Mouse (Mus musculus) megakaryocyte progenitor cell, adult 5-6 weeks (primary cell): ENCODE data around the gene Grap2. TPM values are rescaled to one million over a fixed set of nuclear protein-coding genes. Genes with fewer than 3 reads are reported as not detected.
A peak's percentile ranks its signal among the peaks of the same experiment; 100 is the strongest.
"Not testable (repeated sequence)": the region's sequence is repeated elsewhere in the genome, so short reads cannot be mapped to it uniquely, and the experiment has no call there.

Experiments
- ATAC-seq: replicated peaks from 2 replicates; pipeline ENCODE4 v1.8.0; 2016; ENCODE audit warnings: mild to moderate bottlenecking, moderate TSS enrichment, inconsistent platforms; ENCODE audit not compliant: poor library complexity
- total RNA-seq, 2 experiments: library from RNA; stranded (forward) in 1 of 2; stranded (reverse) in 1 of 2; fragments of 157-497, 149-512 nt in 1 of 2; fragments of 200-1000 nt in 1 of 2; gene quantifications; 2 replicates each; pipeline versions ENCODE4 v1.2.3 to v1.2.4; 2015 to 2017

Gene Grap2
- total RNA-seq, 2 experiments from 2014 or later = 0.05 to 1.5 TPM

GRCm38 (mm10) chr15:80565106-80565665 is 7.2 kb upstream of the Grap2 start, which contains the start of gene Enthd1:
Gene Enthd1 (minus strand): TSS chr15:80565156.
- ATAC-seq = 0 out of 2 replicates have a peak, but pooled peaks have one; percentile 4

DNA sequence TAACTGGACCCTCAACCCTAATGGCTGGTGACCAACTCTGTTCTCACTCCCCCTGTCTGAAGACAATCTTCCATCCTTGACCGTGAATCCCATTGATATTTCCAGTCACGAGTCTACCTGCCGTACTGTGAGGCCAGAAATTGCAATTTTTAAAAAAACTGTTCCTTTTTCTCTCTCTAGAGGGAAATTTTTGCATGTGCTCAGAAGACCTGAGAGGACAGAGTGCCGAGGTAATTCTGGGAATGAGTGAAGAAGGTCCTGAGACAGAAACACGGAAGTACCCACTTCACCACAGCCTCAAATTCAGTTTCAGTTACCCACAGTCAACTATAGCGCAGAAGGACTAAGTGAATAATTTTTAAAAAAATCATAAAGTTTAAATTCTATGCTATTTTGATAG is 5.7 kb upstream of the Grap2 start:
- no peak for ATAC-seq

GRCm38 (mm10) chr15:80567139-80567538 is 5.3 kb upstream of the Grap2 start:
- ATAC-seq = no peak

DNA sequence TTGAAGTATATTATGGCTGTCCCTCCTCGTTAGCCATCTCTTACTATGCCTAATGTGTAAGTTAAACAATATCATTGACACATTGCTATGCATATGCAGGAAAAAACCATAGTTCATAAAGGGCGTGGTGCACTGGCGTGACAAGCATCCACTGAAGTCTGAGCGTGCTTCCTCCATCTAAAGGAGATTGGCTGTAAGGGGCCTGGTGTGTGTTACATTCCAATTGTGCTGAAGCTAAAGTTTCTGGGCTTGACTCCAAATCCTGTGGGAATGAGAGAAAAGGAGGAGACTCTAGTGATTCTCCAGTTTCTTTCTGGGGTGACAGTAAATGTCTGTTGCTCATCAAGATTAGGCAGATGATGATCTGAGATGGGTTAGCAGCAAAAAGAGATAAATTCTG is 4.7 kb upstream of the Grap2 start:
- ATAC-seq = no peak

DNA sequence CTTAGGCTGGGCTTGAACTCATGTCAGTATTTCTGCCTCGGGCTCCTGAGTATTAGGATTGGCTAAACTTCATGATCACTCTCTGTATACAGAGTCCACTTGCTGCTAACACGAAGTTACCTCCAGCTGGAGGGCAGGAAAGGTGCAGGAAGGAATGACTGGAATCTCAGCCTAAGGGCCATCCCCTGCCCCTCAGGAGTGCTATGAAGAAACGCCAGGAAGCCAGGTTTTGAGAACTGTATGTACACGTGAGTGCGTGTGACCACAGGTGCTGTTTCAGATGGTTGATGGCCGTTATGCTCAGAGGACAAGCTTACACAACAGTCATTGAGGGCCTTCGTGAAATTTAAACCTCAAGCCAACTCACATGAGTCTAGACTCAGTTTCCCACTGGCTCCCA is 3.2 kb upstream of the Grap2 start:
- ATAC-seq = no peak

DNA sequence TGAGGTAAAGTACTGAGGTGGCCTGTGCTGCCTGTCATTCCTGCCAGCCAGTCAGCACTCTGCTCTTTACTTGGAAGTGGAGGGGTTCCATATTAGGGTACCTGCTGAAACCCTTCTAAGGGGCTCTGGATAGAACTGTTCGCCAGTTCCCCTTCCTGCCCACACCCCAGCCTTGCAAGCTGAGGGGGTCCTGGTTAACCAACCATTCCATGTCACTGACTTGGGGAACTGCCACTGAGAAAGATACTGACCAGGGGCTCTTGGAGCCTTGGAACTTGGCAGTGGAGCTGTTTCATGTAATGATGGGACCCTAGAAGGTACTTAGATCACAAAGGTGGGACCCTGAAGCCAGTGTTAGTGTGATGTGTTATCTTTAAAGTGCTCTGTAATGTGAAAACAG is 2.2 kb upstream of the Grap2 start:
- no peak for ATAC-seq

DNA sequence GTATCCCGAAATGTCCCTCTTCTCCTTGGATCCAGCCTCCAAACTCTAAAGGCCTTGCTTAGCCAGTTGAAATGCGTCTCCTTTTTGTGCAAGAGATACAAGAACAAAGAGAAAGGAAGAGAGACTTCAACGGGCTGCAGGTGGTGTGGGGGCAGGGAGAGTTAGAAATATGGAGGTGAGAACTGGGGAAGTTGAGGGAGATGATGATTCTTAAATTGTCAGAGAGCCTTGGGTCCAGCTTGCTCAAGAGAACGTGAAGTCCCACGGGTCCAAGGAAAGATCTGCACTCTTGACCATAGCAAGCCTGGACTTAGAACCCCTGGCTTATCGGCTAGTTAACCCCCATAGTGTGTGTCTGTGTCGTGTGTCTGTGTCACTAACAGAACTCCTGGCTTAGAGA is 783 bp upstream of the Grap2 start:
- no peak for ATAC-seq

- no peak for ATAC-seq
Observed at GRCm38 (mm10) chr15:80572811-80573520, 572 bp downstream of the Grap2 start.

DNA sequence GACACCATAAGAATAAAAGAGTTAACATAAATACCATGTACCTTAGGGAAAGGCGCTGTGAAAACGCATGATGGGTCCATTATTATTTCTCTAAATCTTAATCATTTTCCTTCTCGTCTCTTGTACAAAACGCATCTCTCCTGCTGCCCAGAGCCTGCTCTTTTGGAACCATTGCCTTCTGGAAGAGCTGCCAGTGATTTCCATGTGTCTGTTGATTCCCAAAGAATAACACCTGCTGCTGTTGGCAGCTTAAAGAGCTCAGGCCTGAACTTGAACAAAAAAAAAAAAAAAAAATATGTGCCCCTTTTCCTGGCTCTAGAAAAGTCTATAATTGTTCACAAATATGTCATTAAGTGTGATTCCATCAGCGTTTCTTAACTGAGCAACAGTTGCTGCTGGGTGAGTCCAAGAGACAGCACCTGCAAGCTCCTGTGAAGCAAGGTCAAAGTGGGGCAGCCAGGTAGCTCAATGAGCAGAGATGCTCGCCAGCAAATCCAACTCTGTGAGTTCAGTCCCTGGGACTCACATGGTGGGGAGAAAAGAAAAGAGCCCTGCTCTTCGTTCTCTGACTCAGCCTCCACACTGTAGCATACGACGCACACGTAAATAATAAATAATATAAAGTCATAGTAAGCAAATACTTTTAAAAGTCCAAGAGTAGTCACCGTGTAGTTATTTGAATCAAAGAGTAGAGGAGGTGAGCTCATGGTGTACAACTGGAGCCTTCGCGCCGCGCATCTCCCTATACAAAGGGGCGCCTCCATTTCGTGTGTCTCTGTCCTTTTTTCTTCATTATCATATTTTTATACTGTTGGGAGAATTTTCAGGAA is 2.0 kb downstream of the Grap2 start:
- ATAC-seq = no peak

DNA sequence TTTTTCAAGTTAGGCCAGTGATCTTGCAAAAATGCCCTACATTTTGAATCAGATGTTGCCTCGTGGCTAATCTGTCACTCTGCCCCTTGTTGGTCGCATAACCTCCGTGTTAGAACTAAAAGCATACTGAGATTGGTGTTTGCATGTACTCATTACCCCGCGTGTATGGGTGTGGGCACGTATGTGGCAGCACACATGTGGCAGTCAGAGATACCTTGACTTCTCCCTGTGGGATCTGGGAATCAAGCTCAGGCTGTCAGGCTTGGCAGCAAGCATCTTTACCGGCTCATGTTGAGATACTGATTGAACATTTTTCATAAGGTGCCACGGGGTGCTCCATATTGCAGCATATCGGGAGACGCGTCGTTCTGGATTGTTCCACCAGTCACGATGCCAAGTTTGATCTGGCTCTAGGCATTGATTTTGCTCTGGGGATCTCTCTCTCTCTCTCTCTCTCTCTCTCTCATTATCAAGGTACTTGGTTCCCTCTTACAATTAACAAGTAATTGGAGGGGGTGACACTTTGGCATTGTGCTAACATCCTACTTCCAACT is 3.5 kb downstream of the Grap2 start:
- ATAC-seq = no peak

DNA sequence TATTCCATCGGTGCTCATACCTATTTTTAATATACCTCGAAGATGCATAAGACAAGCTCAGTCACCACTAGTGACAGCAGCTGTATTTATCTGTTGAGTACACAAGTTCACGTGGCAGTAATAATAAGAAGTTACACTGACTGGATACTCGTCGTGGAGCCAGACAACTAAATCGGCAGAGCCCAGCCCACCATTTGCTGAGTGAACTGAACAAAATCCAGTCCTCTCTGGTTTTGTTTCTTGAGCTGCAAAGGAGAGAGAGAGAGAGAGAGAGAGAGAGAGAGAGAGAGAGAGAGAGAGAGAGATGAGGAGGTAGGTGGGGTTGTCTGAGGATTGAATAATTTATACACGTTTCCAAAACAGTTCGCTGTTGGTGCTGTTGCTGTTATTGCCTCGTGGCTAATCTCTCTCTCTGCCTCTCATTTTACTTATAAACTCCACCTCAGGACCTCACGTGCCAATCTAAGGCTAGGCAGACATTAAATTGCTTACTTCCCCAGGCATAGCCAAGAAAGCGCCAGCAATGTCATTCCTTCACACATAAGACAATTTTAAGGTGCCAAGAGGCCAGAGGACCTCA is 4.1 kb downstream of the Grap2 start:
- no peak for ATAC-seq

DNA sequence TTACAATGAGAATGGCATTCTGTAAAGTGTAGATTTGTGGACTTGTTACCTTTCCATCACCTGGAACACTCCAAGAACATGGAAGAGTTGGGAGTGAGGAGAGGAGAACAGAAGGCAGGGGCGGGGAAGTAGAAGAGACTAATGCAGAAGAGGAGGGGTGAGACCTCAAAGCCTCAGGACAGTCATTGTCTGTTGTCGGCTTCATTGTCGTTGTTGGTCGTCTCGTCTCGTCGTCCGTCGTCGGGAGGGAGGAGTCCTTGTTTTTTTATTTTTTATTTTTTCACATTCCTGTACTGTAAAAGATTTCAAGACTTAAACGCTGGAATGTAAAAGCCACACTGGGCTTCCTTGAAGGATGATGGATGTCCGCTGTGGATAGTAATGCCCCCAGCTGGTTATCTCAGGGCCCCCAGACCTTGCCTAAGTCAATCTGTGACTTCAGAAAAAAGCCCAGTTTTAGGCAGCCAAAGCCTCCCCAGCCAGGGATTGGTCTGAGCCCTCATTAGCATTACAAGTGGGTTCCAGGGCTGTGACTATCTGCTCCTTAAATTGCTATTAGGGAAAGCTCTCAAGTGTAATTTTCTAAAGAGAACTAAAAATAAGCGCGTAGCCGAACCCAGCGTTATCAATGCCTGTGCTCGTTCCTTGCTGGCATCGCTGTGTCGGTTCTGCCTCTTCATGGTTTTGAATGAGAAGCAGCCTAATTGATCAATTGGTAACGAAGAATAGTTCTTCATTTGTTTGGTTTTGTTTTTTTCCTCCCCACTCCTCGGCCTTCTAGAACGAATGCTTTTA is 5.0 kb downstream of the Grap2 start:
- no peak for ATAC-seq

DNA sequence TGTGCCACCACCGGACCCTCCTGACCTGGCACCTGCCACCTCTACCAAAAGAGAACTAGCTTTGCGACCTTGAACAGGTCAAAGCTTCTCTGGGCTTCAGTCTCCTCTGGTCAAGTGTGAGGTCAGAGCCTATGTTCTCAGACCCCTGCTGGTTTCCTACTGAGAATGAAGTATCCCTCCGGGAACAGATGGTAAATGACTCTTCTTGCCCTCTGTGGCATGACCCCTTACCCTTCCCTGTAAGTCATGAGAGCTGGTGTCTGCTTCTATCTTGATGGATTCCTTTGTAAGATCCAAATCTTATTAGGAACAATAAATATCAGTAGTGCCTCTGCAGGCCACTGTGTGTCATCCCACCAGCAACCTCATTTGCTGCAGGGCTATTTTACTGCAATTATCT is 6.7 kb downstream of the Grap2 start:
- ATAC-seq = no peak

- ATAC-seq = not testable (repeated sequence)
Observed at GRCm38 (mm10) chr15:80580585-80580984, 8.2 kb downstream of the Grap2 start.

DNA sequence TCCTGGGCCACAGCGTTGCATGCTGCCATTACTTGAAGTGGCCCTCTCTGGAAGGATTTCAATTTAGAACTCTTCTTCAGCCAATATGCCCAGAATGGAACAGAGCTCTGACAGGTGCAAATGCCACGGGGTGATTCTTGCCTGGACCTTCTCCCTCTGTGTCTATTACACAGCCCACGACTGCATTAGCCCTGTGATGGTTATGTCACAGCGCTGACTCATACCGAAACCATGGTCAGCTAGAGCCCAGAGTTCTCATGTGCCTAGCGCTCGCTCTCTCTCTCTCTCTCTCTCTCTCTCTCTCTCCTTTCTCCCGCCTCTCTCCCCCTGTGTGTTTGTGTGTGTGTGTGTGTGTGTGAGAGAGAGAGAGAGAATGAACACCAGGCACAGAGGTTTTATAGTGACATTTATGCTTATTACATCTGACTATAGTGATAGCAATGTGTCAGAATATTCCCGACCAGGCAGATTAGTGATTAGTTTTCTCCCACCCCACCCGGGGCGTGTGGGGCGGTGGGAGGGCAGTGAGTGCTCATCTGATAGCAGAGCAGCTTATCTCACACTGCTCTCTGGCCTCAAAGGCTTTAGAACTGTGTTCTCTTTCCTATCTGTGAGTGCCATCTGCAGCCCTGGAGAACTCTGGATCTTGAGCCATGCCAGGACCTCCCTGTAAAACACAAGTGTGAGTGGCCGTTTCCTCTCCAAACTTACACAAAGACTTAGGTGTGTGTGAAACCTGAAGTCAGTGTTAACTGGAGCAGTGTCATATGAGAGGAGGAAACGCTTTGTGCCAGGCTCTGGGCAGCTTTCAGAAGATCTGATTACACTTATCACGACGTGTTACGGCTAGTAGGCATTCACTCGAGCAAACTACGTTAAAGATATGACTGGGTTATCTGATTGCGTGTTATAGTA is 10.4 kb downstream of the Grap2 start:
- peak; percentile 89 for ATAC-seq

DNA sequence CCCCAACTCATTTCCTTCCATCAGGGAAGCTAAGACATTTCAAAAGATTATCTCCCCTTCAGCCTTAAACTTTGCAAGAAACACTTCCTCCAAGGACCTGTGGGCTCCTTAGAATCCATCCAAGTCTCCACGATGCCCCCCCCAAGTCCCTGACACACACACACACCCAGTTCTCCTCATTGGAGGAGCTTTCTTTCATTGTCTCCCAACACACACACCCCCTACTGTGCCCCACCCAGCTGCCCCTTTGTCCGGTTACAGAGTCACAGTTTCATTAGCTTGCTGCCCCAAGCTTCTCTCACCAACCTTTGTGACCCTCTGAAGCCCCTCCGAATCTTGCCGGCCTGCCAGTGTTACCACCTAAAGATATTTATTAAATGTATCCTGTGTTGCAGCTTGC is 13.9 kb downstream of the Grap2 start:
- ATAC-seq = no peak

DNA sequence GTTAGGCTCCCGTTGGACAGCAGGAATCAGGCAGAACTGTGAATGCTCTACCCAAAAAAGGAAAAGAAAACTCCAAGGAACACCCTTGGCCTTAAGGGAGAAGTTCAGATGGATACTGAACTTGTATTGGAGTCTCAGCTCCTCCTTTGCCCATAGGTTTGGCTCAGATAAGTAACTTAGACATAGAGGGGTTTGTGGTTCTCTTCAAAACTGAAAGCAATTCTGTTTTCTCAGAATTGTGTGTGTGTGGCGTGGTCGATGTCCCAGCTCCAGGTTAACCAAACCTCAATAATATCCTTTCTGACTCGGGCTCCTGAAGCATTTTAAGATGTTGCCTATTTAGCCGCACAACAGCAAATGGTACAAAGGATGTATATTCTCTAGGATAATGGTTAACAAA is 18.2 kb downstream of the Grap2 start:
- ATAC-seq = no peak

DNA sequence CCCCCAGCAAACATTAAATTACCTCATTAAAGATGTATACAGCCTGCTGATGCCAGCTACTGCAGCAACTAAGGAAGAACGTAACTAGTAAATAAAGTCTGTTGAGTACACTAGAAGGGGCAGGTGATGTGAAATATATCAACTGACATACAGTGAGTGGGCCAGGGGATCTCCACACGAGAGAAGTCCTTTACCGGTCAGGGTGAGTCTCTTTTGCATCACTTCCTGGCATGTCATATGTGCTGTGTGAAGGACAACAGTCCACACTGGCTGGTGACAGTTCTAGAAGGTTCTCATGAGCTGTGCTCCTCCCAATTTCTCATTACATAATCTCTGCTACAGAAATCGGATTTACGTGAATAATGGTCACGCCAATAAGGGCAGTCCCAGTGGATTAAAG is 20.3 kb downstream of the Grap2 start:
- no peak for ATAC-seq

DNA sequence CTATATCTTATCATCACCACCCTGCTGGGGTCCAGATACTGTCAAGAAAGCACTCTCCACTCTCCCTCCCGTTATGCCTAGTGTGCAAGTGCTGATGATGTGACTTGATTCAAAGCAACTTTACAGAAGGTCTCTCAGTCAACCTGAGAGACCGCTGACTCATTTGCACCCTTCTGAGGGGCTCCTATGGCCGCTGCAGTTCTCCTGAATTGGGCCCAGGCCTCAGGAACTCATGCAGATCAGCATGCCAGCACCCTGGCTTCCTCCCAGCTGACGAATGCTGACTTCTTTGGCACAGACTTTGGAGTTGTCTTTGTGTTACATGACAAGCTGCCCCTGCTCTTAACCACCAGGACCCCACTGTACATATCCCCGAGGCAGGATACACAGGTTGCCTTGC is 21.5 kb downstream of the Grap2 start:
- ATAC-seq = no peak
